15 mouse cellular contexts compared by ENCODE assay signal in genomic region chrX:13889976-13890375, GRCm38 (mm10).
"Had no signal": no experiment of that assay in that cellular context is flagged by ENCODE, and none has a peak within 500 bp of the region (broad histone marks: within the 10 kb centered on the region; RNA-seq: fewer than 3 reads in every experiment).

No protein-coding gene starts in this region.

- DNase-seq: kidney, adult 11 months; kidney, adult 9 months; kidney, postnatal 4 days; left cerebral cortex, postnatal 4 days; liver; lung, adult 18-20 months; midbrain, embryonic 14.5 days; thymus, postnatal 4 days had no signal

- H3K27ac ChIP-seq: kidney, postnatal 0 days; layer of hippocampus, adult 2 months; liver, embryonic 14.5 days; midbrain, embryonic 10.5 days; neural tube, embryonic 15.5 days; stomach, postnatal 0 days had no signal

- H3K27me3 ChIP-seq: neural tube, embryonic 15.5 days had no signal

- H3K36me3 ChIP-seq: midbrain, embryonic 10.5 days; neural tube, embryonic 15.5 days had no signal

- H3K9ac ChIP-seq: liver, embryonic 14.5 days; neural tube, embryonic 15.5 days had no signal

- H3K4me2 ChIP-seq: neural tube, embryonic 15.5 days had no signal

- H3K9me3 ChIP-seq: midbrain, embryonic 10.5 days; neural tube, embryonic 15.5 days had no signal

- H3K4me3 ChIP-seq: layer of hippocampus, adult 2 months; midbrain, embryonic 10.5 days; myocyte; neural tube, embryonic 15.5 days had no signal

- H3K4me1 ChIP-seq: midbrain, embryonic 10.5 days; neural tube, embryonic 15.5 days had no signal
